14 mouse cellular contexts compared by ENCODE assay signal in the genomic region with DNA sequence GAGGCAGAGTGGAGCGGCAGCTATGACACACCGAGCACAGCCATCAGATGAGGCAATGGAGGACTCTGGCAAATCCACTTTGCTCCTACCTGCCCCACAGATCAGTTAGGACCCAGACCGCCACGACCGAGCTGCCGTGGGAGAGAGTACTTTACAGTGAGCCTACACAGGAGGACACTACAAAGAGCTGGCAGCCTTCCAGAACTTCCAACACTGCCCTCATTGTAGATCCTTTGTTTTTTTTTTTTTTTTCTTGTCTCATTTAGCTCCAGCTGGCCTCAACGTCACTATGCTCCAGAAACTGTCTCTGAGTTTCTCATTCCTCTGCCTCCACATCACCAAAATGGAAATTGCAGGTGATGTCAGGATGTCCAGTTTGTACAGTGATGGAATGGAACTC. TPM values are rescaled to one million over a fixed set of nuclear protein-coding genes. Genes with fewer than 3 reads are reported as not detected.
DNase-seq lines count a peak whose midpoint lies in the region; ATAC-seq and TF ChIP-seq lines count a peak whose summit lies in the region.
"Had no signal": no experiment of that assay in that cellular context is flagged by ENCODE, and none has a peak within 500 bp of the region (broad histone marks: within the 10 kb centered on the region; RNA-seq: fewer than 3 reads in every experiment).

No protein-coding gene starts in this region.

- DNase-seq in liver, embryonic 13.5 days: no peak
- DNase-seq in liver, embryonic 11.5 days (ENCODE audit: low spot score): no peak
- no peak for DNase-seq in G1E (ENCODE audit: low spot score)
- peak; percentile 63 for DNase-seq in brain, embryonic 14.5 days (ENCODE audit: low read depth)
- DNase-seq in urinary bladder, adult 18-20 months (ENCODE audit: low spot score in 2 of 2): no peak
- DNase-seq: cerebellum, adult 8-10 months; kidney, postnatal 14 days had no signal

- no peaks in the 10 kb centered on the region for H3K36me3 ChIP-seq in hindbrain, embryonic 13.5 days
- H3K36me3 ChIP-seq in hindbrain, embryonic 12.5 days: no peaks in the 10 kb centered on the region
- no peaks in the 10 kb centered on the region for H3K36me3 ChIP-seq in liver, embryonic 13.5 days
- no peaks in the 10 kb centered on the region for H3K36me3 ChIP-seq in liver, embryonic 11.5 days (ENCODE audit: control insufficient read depth, insufficient read depth, low read length)
- no peaks in the 10 kb centered on the region for H3K36me3 ChIP-seq in G1E (replicated peaks)
- H3K36me3 ChIP-seq: heart, embryonic 12.5 days; lung, embryonic 15.5 days; midbrain, embryonic 10.5 days had no signal

- H3K27me3 ChIP-seq in hindbrain, embryonic 13.5 days: no peaks in the 10 kb centered on the region
- H3K27me3 ChIP-seq in hindbrain, embryonic 12.5 days: no peaks in the 10 kb centered on the region
- peaks cover 15% of the 10 kb centered on the region for H3K27me3 ChIP-seq in liver, embryonic 13.5 days
- no peaks in the 10 kb centered on the region for H3K27me3 ChIP-seq in liver, embryonic 11.5 days (replicated peaks; ENCODE audit: control insufficient read depth, insufficient read depth, low read length)
- peaks cover 12% of the 10 kb centered on the region for H3K27me3 ChIP-seq in G1E (ENCODE audit: insufficient read depth, low read length)
- H3K27me3 ChIP-seq: heart, embryonic 12.5 days; lung, embryonic 15.5 days had no signal

- WGBS in hindbrain, embryonic 13.5 days: 55% methylated on average over 7 of the region's 7 CpGs
- WGBS in hindbrain, embryonic 12.5 days: 58% methylated on average over 7 of the region's 7 CpGs
- 73% methylated on average over 7 of the region's 7 CpGs for WGBS in liver, embryonic 13.5 days (ENCODE audit: insufficient replicate concordance)
- WGBS in liver, embryonic 11.5 days: 72% methylated on average over 7 of the region's 7 CpGs

- H3K4me3 ChIP-seq in hindbrain, embryonic 13.5 days: no peak overlapping the region
- no peak overlapping the region for H3K4me3 ChIP-seq in hindbrain, embryonic 12.5 days
- no peak overlapping the region for H3K4me3 ChIP-seq in liver, embryonic 13.5 days (replicated peaks)
- H3K4me3 ChIP-seq in liver, embryonic 11.5 days (ENCODE audit: low read depth, low read length): no peak overlapping the region
- peak overlapping the region; percentile 6; the same call in 1 of the 2 replicates for H3K4me3 ChIP-seq in G1E (ENCODE audit: low read depth, low read length)
- H3K4me3 ChIP-seq: heart, embryonic 12.5 days; lung, embryonic 15.5 days; midbrain, embryonic 10.5 days had no signal

- H3K9ac ChIP-seq in hindbrain, embryonic 13.5 days: no peak overlapping the region
- H3K9ac ChIP-seq in hindbrain, embryonic 12.5 days: no peak overlapping the region
- H3K9ac ChIP-seq in liver, embryonic 13.5 days: no peak overlapping the region; the same call in 1 of the 2 replicates
- no peak overlapping the region for H3K9ac ChIP-seq in liver, embryonic 11.5 days (ENCODE audit: low read depth, low read length)
- H3K9ac ChIP-seq: heart, embryonic 12.5 days; lung, embryonic 15.5 days had no signal

- H3K4me2 ChIP-seq in hindbrain, embryonic 13.5 days: no peak overlapping the region
- no peak overlapping the region for H3K4me2 ChIP-seq in hindbrain, embryonic 12.5 days (replicated peaks)
- H3K4me2 ChIP-seq in liver, embryonic 13.5 days: peak overlapping the region; percentile 28
- H3K4me2 ChIP-seq in liver, embryonic 11.5 days: no peak overlapping the region
- H3K4me2 ChIP-seq: heart, embryonic 12.5 days; lung, embryonic 15.5 days had no signal

- H3K27ac ChIP-seq in hindbrain, embryonic 13.5 days: no peak overlapping the region
- no peak overlapping the region for H3K27ac ChIP-seq in hindbrain, embryonic 12.5 days
- no peak overlapping the region for H3K27ac ChIP-seq in liver, embryonic 13.5 days
- H3K27ac ChIP-seq in liver, embryonic 11.5 days (ENCODE audit: low read depth, low read length): no peak overlapping the region
- H3K27ac ChIP-seq: lung, embryonic 15.5 days had no signal

- H3K9me3 ChIP-seq in hindbrain, embryonic 13.5 days: no peaks in the 10 kb centered on the region
- H3K9me3 ChIP-seq in hindbrain, embryonic 12.5 days (replicated peaks): no peaks in the 10 kb centered on the region
- H3K9me3 ChIP-seq in liver, embryonic 13.5 days (replicated peaks): no peaks in the 10 kb centered on the region
- H3K9me3 ChIP-seq in liver, embryonic 11.5 days (ENCODE audit: control insufficient read depth, low read length): no peaks in the 10 kb centered on the region
- H3K9me3 ChIP-seq in G1E (replicated peaks): no peaks in the 10 kb centered on the region
- H3K9me3 ChIP-seq: heart, embryonic 12.5 days; lung, embryonic 15.5 days; midbrain, embryonic 10.5 days had no signal

- TF ChIP-seq CTCF in G1E (IDR thresholded peaks at IDR 0.05; ENCODE audit: low read depth, low read length): no peak
- TF ChIP-seq CTCF in brain, embryonic 14.5 days (IDR thresholded peaks at IDR 0.05; ENCODE audit: borderline replicate concordance, extremely low read depth, insufficient read depth, insufficient read length): no peak

- 0 out of 2 replicates have a peak, but pooled peaks have one; percentile 46 for ATAC-seq in hindbrain, embryonic 13.5 days (ENCODE audit: low FRiP score)
- no peak for ATAC-seq in hindbrain, embryonic 12.5 days (ENCODE audit: low FRiP score)
- ATAC-seq in liver, embryonic 13.5 days (ENCODE audit: low read depth): no peak
- ATAC-seq in liver, embryonic 11.5 days (replicated peaks; ENCODE audit: low FRiP score): no peak
- no peak for ATAC-seq in G1E (ENCODE audit: extremely low read depth, insufficient number of reproducible peaks, low FRiP score, poor library complexity, severe bottlenecking)
- no peak for ATAC-seq in monocyte, adult 5-6 weeks (replicated peaks; ENCODE audit: insufficient number of reproducible peaks, low FRiP score, low TSS enrichment, poor library complexity, severe bottlenecking)

- TF ChIP-seq POLR2A in brain, embryonic 14.5 days (IDR thresholded peaks at IDR 0.05; ENCODE audit: borderline replicate concordance, extremely low read depth, insufficient read depth, insufficient read length, poor library complexity, severe bottlenecking): no peak

- H3K4me1 ChIP-seq in hindbrain, embryonic 13.5 days (replicated peaks): peaks cover 19% of the 10 kb centered on the region; the same call in 1 of the 2 replicates
- 0 out of 2 replicates have a peak, but pooled peaks cover 9% of the 10 kb centered on the region for H3K4me1 ChIP-seq in hindbrain, embryonic 12.5 days
- H3K4me1 ChIP-seq in liver, embryonic 13.5 days (replicated peaks): peaks cover 61% of the 10 kb centered on the region
- H3K4me1 ChIP-seq in liver, embryonic 11.5 days (replicated peaks; ENCODE audit: control insufficient read depth, insufficient read depth, low read length): peaks cover 19% of the 10 kb centered on the region
- H3K4me1 ChIP-seq in G1E (ENCODE audit: insufficient read depth, low read depth, low read length): peaks cover 47% of the 10 kb centered on the region
- H3K4me1 ChIP-seq: lung, embryonic 15.5 days had no signal

RNA-seq across cellular contexts. Expression of a gene that starts 12.7 kb away (rescaled TPM):
- 20.2 and 23.5 TPM in 2 replicates for polyA plus RNA-seq in hindbrain, embryonic 13.5 days (2015; fragmentation: Nextera tagmentation; extraction: Ambion mirVana)
- 12.7 and 16.4 TPM in 2 replicates for polyA plus RNA-seq in hindbrain, embryonic 12.5 days (2016; fragmentation: Nextera tagmentation; extraction: Ambion mirVana)
- 5.3 and 6.0 TPM in 2 replicates for polyA plus RNA-seq in liver, embryonic 13.5 days (2015; fragmentation: Nextera tagmentation; extraction: Ambion mirVana)
- polyA plus RNA-seq in liver, embryonic 11.5 days (2014; fragmentation: Nextera tagmentation; extraction: Ambion mirVana): 5.1 and 7.0 TPM in 2 replicates
- total RNA-seq in G1E (2014; fragmentation: Nextera tagmentation): not detected in 2 replicates
- total RNA-seq in G1E (2017): 0.76 and 1.1 TPM in 2 replicates
- not detected in 2 replicates for polyA plus RNA-seq in G1E (2012)
- 6.5 and 9.3 TPM in 2 replicates for polyA plus RNA-seq in brain, embryonic 14.5 days (2012; rRNA removed)
- total RNA-seq in monocyte, adult 5-6 weeks (2017): 0.68 TPM in 1 of 3 replicates, not detected in the others

RNA-seq across cellular contexts. Expression of a gene that starts 52.4 kb away (rescaled TPM):
- 0.12 and 0.13 TPM in 2 replicates for polyA plus RNA-seq in hindbrain, embryonic 13.5 days (2015; fragmentation: Nextera tagmentation; extraction: Ambion mirVana)
- 0.20 TPM in 1 of 2 replicates, not detected in the other for polyA plus RNA-seq in hindbrain, embryonic 12.5 days (2016; fragmentation: Nextera tagmentation; extraction: Ambion mirVana)
- polyA plus RNA-seq in liver, embryonic 13.5 days (2015; fragmentation: Nextera tagmentation; extraction: Ambion mirVana): not detected in 2 replicates
- not detected in 2 replicates for polyA plus RNA-seq in liver, embryonic 11.5 days (2014; fragmentation: Nextera tagmentation; extraction: Ambion mirVana)
- not detected in 2 replicates for total RNA-seq in G1E (2014; fragmentation: Nextera tagmentation)
- total RNA-seq in G1E (2017): not detected in 2 replicates
- polyA plus RNA-seq in G1E (2012): not detected in 2 replicates
- polyA plus RNA-seq in brain, embryonic 14.5 days (2012; rRNA removed): 0.08 and 0.25 TPM in 2 replicates
- total RNA-seq in monocyte, adult 5-6 weeks (2017): not detected in 3 replicates
- total RNA-seq: gastrocnemius, adult 8-10 months had no signal
- polyA plus RNA-seq: heart, embryonic 12.5 days; lung, embryonic 15.5 days; midbrain, embryonic 10.5 days had no signal
